Mouse (Mus musculus): ENCODE results near the gene Meis2.

GRCm38 (mm10) chr2:115970091-115970820 lies 95.4 kb downstream of the Meis2 start:
- TF ChIP-seq CTCF (conservative IDR thresholded peaks at IDR 0.05; ENCODE audit: low read length) (no peak), POU5F1 (IDR thresholded peaks at IDR 0.05; ENCODE audit: borderline replicate concordance, low read length) (no peak)
